Mouse (Mus musculus) megakaryocyte-erythroid progenitor cell, adult 5-6 weeks (primary cell): ENCODE results near the gene Cep170. TPM values are rescaled to one million over a fixed set of nuclear protein-coding genes. Genes with fewer than 3 reads are reported as not detected.

Experiments used
- total RNA-seq, 2 experiments: library from RNA; stranded (forward) in 1 of 2; stranded (reverse) in 1 of 2; fragments of 200-1000, 215-1000 nt in 1 of 2; fragments of >200 nt in 1 of 2; fragmentation: Nextera tagmentation in 1 of 2; gene quantifications; 2 replicates each; pipeline ENCODE4 v1.2.3; 2014 to 2017

The Cep170 gene
- total RNA-seq, 2 experiments from 2014 or later, result 28.0 to 38.4 TPM

Other genes with a start within 250 kb of the Cep170 start
- gene Sdccag8, start 593 bp upstream of the Cep170 start, total RNA-seq (2014; fragmentation: Nextera tagmentation), result 4.9 and 11.9 TPM in 2 replicates
- gene Sdccag8, start 593 bp upstream of the Cep170 start, total RNA-seq (2017), result 11.3 and 26.9 TPM in 2 replicates